Mouse (Mus musculus): Measurements from ENCODE around the gene Fto.

DNA sequence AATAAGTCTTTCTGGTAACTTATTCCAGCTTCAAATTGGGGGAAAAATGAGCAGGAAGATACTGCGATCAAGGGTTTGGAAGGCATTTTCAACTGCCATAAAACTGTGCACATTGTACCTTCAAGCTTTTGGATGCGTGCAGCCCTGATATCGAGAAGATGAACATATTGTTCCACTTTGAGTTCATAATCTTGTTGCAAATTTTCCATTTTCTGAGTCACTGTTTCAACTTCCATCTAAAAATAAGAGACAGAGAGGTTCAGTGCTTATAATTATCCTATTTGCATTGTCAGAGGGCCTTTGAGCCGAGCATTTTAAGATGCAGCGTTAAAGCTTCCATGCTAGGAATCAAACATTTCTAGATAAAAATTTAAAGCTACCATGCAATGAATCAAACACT, 39.8 kb upstream of the Fto start:
- TF ChIP-seq HCFC1 (IDR thresholded peaks at IDR 0.05; ENCODE audit: borderline replicate concordance, insufficient read depth, low read length): no peak
- no peak for TF ChIP-seq CHD2 (IDR thresholded peaks at IDR 0.05; ENCODE audit: low read depth, low read length)
- TF ChIP-seq ZNF384 (IDR thresholded peaks at IDR 0.05; ENCODE audit: low read depth, low read length): no peak
